Mouse (Mus musculus) liver, embryonic 16.5 days (tissue): ENCODE data around the gene Dennd1a. TPM values are rescaled to one million over a fixed set of nuclear protein-coding genes. Genes with fewer than 3 reads are reported as not detected.

ENCODE experiments used
- ATAC-seq: fragments of 200-750 bp; cut with Nextera tagmentation; 2 replicates; pipeline ENCODE4 v1.8.0; 2017; ENCODE audit warnings: low read depth, mild to moderate bottlenecking, moderate number of reproducible peaks, moderate library complexity
- H3K27ac ChIP-seq: fragments of 300-500 bp; sonication (generic); 2 replicates; pipeline ENCODE4 v1.5.1; 2014; ENCODE audit warnings: mild to moderate bottlenecking, low read length
- H3K27me3 ChIP-seq: fragments of 300-500 bp; sonication (generic); 2 replicates; pipeline ENCODE4 v1.6.1; 2014; ENCODE audit warnings: low read depth, low read length, mixed read lengths; ENCODE audit not compliant: control insufficient read depth, insufficient read depth
- H3K36me3 ChIP-seq: fragments of 300-500 bp; sonication (generic); 2 replicates; pipeline ENCODE4 v1.6.1; 2014; ENCODE audit warnings: mild to moderate bottlenecking; ENCODE audit not compliant: control insufficient read depth, insufficient read depth
- H3K4me1 ChIP-seq: fragments of 300-500 bp; sonication (generic); 2 replicates; pipeline ENCODE4 v1.6.1; 2014; ENCODE audit warnings: low read depth, low read length, mixed read lengths; ENCODE audit not compliant: control insufficient read depth
- H3K4me2 ChIP-seq: fragments of 300-500 bp; sonication (generic); 2 replicates; pipeline ENCODE4 v1.6.1; 2014; ENCODE audit warnings: low read depth, low read length, mixed read lengths
- H3K4me3 ChIP-seq: fragments of 300-500 bp; sonication (generic); 2 replicates; pipeline ENCODE4 v1.5.1; 2014; ENCODE audit warnings: low read depth, mild to moderate bottlenecking, low read length
- H3K9ac ChIP-seq: fragments of 300-500 bp; sonication (generic); 2 replicates; pipeline ENCODE4 v1.6.1; 2014; ENCODE audit warnings: low read depth, low read length
- H3K9me3 ChIP-seq: fragments of 300-500 bp; sonication (generic); replicated peaks from 2 replicates; pipeline ENCODE4 v1.6.1; 2016; ENCODE audit warnings: low read length; ENCODE audit not compliant: control insufficient read depth
- WGBS: fragments of 180-500 bp; shearing (Covaris S2); extraction: QIAGEN DNeasy Blood & Tissue Kit; methylation state at CpG from one replicate; pipeline ENCODE4 v1.1.7; 2014; ENCODE audit not compliant: insufficient replicate concordance; 5-methylcytosine and 5-hydroxymethylcytosine counted together
- polyA plus RNA-seq: library from polyadenylated mRNA; unstranded; fragments of >200 nt; fragmentation: Nextera tagmentation; extraction: Ambion mirVana; gene quantifications from 2 replicates; pipeline ENCODE4 v1.2.1, GENCODE M21; 2015

Gene Dennd1a
- polyA plus RNA-seq, 1 experiment from 2014 or later = 7.9 TPM

DNA sequence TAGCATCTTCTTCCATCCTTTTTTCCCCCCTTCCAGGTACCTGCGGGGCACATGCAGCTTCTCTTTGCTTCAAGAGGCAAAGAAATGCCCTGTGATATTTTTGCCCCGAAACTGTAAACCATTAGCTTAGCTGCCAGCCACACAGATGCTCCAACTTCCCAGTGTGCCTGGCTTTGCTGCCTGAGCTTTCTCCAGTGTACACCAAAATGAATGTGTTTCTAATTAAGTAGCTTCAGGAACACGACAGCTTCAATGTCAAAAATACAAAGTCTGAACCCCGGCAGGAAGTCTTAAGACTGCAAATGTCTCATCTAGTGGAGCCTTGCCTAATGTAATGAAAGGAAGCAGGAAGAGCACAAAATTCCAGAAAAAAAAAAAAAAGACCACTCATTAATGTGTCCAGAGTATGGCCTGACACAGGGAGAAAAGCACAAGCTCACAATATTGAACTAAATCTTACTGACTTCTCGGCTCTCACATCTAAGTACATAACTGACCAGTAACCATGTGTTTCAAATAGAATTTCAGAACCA lies 301.4 kb downstream of the Dennd1a start:
- H3K4me1 ChIP-seq = no peaks in the 10 kb centered on the region
- H3K9ac ChIP-seq = no peak overlapping the region
- no peaks in the 10 kb centered on the region for H3K9me3 ChIP-seq
- H3K36me3 ChIP-seq = no peaks in the 10 kb centered on the region
- no peak overlapping the region for H3K4me2 ChIP-seq
- H3K4me3 ChIP-seq = no peak overlapping the region
- H3K27me3 ChIP-seq = no peaks in the 10 kb centered on the region
- 74% methylated on average over 5 of the region's 5 CpGs for WGBS
- no peak overlapping the region for H3K27ac ChIP-seq
- ATAC-seq = no peak

DNA sequence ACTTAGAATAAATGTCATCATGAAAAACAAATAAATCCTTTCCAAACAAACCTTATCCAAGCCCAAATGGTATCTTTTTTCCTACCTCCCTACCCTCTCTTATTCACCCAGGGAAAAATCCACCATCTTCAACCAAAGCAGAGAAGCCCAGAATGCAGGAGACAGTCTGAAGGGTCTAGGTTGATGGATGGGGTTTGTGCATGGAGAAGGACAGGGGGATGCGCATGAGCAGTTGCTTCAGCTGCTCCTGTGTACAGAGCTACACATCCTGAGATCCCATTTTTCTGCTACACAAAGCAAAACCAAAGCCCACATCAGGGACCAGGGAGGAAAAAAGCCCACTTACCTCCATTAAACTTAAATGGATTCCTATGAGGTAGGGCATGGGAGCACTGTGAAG lies 304.5 kb downstream of the Dennd1a start:
- 97% methylated on average over 1 of the region's 1 CpGs for WGBS
- Histone ChIP-seq H3K4me3 (no peak overlapping the region), H3K9ac (no peak overlapping the region), H3K36me3 (no peaks in the 10 kb centered on the region), H3K4me1 (no peaks in the 10 kb centered on the region), H3K27me3 (no peaks in the 10 kb centered on the region), H3K27ac (no peak overlapping the region), H3K9me3 (no peaks in the 10 kb centered on the region), H3K4me2 (no peak overlapping the region)
- no peak for ATAC-seq

DNA sequence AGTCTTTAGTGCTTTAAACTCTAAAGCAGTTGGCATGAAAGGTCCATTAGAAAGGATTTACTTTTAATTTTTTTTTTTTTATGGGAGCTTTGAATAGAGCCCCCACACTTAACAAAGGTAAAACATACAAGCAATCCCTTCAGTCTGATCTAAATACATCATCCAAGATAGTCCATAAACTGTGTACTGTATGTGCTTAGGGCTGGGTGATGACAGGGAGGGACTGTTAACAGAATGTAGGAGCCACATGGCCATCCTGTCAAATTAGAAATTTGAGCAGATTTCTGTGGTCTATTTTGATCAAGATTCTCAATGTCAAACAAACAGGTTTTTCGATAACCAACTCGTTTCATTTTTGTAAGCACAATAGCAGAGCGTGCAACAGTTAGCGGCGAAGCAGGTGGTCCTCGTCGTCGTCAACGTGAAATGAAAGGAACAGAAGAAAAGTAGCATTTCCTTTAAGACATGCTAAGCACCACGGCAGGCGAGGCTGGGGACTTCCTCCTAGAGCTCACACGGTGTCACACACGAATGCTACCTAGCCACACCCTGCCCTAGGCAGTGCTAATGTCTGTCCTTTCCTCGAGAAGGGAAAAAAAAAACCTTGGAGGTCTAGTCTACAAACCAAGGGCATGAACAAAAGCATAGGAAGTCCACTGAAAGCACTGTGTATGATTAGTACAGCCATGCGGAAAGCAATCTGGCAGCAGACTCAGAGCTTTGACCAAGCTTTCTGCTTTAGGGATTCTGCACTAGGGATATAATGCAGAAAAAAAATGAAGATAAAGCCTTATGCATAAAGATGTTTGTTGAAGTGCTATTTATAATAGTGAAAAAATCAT lies 305.4 kb downstream of the Dennd1a start:
- Histone ChIP-seq H3K9ac (no peak overlapping the region), H3K27ac (no peak overlapping the region), H3K4me3 (no peak overlapping the region), H3K4me2 (no peak overlapping the region), H3K27me3 (no peaks in the 10 kb centered on the region), H3K9me3 (no peaks in the 10 kb centered on the region), H3K4me1 (no peaks in the 10 kb centered on the region), H3K36me3 (no peaks in the 10 kb centered on the region)
- ATAC-seq = no peak
- 49% methylated on average over 15 of the region's 15 CpGs for WGBS

DNA sequence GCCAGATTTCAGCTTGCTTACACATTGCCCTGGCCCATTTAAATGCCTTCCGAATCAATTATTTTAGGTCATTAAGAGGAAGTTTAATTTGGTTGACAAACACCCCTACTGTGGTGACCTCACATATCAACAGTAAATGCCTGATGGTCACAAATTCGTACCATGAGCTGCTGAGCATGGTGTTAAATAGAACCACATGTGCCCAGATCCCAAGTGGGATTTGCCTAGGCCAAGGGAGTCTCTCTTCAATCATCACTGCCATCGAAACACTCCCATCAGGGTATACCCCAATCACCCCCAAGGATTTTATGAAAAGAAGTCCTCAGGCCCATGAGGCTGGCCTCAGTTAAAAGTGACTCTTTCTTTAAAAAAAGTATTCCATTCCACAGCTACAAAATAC lies 313.0 kb downstream of the Dennd1a start:
- 79% methylated on average over 3 of the region's 3 CpGs for WGBS
- H3K27me3 ChIP-seq = no peaks in the 10 kb centered on the region
- no peak overlapping the region for H3K4me3 ChIP-seq

DNA sequence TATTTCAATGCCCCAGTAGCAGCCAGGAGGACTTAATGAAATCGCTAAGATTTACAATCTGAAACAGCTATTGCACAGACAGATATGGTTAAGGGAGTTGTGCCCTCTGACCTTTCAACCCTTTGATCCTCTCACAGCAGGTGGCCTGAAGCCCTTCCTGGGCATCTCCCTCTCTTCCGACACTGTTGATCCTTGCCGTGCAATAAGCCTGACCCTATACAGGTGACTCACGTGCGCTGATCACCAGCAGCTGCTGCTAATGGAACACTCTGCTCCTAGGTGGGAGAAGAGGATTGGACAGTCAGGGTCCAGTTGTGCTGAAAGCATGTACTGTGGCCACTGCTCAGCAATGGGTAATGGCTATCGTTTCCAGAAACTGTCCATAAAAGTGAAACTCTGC lies 314.6 kb downstream of the Dennd1a start:
- H3K4me2 ChIP-seq = no peak overlapping the region
- H3K4me3 ChIP-seq = no peak overlapping the region
- no peaks in the 10 kb centered on the region for H3K27me3 ChIP-seq
- WGBS = 72% methylated on average over 6 of the region's 6 CpGs
- ATAC-seq = no peak
- no peaks in the 10 kb centered on the region for H3K4me1 ChIP-seq
- H3K9ac ChIP-seq = no peak overlapping the region
- no peak overlapping the region for H3K27ac ChIP-seq
- no peaks in the 10 kb centered on the region for H3K9me3 ChIP-seq
- H3K36me3 ChIP-seq = no peaks in the 10 kb centered on the region

More for the DNA sequence above, 313.0 kb downstream of the Dennd1a start:
- Histone ChIP-seq H3K9me3 (no peaks in the 10 kb centered on the region), H3K36me3 (no peaks in the 10 kb centered on the region), H3K9ac (no peak overlapping the region), H3K4me2 (no peak overlapping the region), H3K27ac (no peak overlapping the region), H3K4me1 (no peaks in the 10 kb centered on the region)
- no peak for ATAC-seq

DNA sequence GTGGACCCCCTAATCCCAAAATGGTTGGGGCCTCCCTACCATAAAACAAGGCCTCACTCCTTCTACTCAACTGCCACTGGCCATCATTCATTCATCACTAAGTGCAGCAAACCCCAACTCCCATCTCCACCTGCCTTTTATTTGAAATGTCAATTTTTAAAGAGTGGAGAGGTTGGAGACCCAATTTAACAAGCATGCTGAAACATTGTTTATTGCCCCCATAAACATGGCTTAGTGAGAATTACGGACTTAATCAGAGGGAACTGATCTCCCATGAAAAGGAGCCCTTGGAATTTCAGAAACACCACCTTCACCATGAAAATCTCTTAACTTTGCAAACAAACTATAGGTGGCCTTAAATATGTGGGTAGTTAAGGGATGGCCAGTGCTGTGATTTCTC lies 315.5 kb downstream of the Dennd1a start:
- no peaks in the 10 kb centered on the region for H3K9me3 ChIP-seq
- no peak overlapping the region for H3K4me2 ChIP-seq
- no peaks in the 10 kb centered on the region for H3K4me1 ChIP-seq
- no peaks in the 10 kb centered on the region for H3K36me3 ChIP-seq
- 72% methylated on average over 1 of the region's 1 CpGs for WGBS
- H3K4me3 ChIP-seq = no peak overlapping the region
- ATAC-seq = no peak
- H3K27me3 ChIP-seq = no peaks in the 10 kb centered on the region
- no peak overlapping the region for H3K27ac ChIP-seq
- no peak overlapping the region for H3K9ac ChIP-seq

DNA sequence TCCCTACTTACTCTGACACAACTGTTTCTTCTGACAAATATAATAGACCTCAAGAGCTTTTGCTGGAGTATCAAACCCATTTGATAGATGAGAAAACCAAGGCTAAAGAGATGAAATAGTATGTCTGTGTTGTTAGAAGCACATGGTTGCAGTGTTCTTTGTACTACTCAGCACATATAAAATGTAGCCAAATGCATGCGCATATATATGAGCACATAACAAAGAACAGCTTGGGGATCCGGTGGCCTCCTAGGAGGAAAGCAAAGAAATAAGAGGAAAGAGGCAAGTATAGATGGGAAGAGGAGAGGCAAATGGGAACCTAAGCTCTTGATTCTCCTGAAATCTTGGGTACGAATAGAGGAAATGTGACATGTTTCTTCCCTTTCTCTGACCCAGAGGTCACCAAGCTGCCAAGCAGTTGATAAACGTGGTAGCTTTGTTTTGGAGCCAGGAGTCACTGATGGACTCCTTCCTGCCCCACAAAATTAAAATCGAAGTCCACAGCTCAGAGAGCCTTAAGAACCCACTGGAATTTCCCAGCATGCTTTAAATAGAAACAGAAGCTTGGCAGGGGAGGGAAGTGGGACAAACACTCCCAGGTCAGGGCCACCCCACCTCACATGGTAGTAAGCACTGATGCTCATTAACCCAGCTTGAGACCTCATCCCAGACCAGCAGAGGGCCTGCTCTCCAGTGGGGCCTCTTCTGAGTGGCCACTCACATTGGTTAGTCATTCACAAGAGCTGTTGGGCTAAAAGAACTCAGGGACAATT lies 317.3 kb downstream of the Dennd1a start:
- 56% methylated on average over 5 of the region's 5 CpGs for WGBS
- H3K9ac ChIP-seq = no peak overlapping the region

DNA sequence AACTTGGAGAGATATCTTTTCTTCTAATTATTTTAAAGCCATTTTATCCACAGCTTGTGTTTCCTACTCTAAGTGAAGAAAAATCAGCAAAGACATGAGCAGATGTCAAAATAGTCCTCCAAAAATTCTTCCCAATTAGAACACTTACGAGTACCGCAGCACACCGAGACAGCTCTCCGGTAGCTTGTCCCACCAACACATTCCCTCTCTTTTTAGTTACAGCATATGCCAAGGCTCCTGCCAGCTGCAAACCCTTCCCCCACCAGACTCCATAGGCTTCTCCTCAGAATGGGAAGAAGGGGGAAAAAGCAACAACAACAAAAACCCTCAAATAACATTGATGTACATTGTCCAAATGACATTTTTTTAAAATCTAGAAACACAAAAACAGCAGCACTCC lies 322.7 kb downstream of the Dennd1a start:
- Histone ChIP-seq H3K4me3 (no peak overlapping the region), H3K4me1 (no peaks in the 10 kb centered on the region), H3K9me3 (no peaks in the 10 kb centered on the region), H3K36me3 (no peaks in the 10 kb centered on the region), H3K9ac (no peak overlapping the region), H3K27ac (no peak overlapping the region), H3K27me3 (no peaks in the 10 kb centered on the region), H3K4me2 (no peak overlapping the region)
- ATAC-seq = no peak
- WGBS = 90% methylated on average over 4 of the region's 4 CpGs

More for the DNA sequence above, 317.3 kb downstream of the Dennd1a start:
- no peak overlapping the region for H3K4me2 ChIP-seq
- no peaks in the 10 kb centered on the region for H3K27me3 ChIP-seq
- no peak overlapping the region for H3K4me3 ChIP-seq
- no peaks in the 10 kb centered on the region for H3K9me3 ChIP-seq
- H3K27ac ChIP-seq = no peak overlapping the region
- no peaks in the 10 kb centered on the region for H3K36me3 ChIP-seq
- H3K4me1 ChIP-seq = no peaks in the 10 kb centered on the region
- ATAC-seq = no peak

DNA sequence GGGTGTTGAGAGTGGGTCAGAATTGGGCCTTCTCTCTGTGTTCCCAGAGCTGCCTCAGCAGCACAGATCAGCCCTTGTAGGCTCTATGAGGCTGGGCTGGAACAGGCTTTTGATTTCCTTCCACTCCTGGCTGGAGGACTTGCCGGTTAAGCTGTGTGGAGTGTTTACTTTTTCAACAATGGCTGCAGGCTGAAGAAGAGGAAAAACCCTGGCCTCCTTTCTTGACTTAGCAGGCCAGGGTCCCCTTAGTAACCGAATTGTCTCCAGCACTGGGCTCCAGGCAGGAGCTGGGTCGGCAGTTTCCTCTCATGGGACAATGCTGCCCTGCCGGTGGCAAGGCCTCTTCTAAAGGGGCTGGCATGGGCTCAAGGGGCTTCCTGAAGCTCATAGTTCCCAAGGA lies 323.8 kb downstream of the Dennd1a start:
- WGBS = 42% methylated on average over 4 of the region's 4 CpGs
- no peak overlapping the region for H3K27ac ChIP-seq

More for the DNA sequence above, 323.8 kb downstream of the Dennd1a start:
- Histone ChIP-seq H3K36me3 (no peaks in the 10 kb centered on the region), H3K4me2 (no peak overlapping the region), H3K9me3 (no peaks in the 10 kb centered on the region), H3K4me1 (no peaks in the 10 kb centered on the region), H3K4me3 (no peak overlapping the region), H3K9ac (no peak overlapping the region), H3K27me3 (no peaks in the 10 kb centered on the region)
- ATAC-seq = no peak
